Mouse (Mus musculus): ENCODE results near the gene Frg2f1. TPM values are rescaled to one million over a fixed set of nuclear protein-coding genes. Genes with fewer than 3 reads are reported as not detected.
"Not testable (repeated sequence)": the region's sequence is repeated elsewhere in the genome, so short reads cannot be mapped to it uniquely, and the experiment has no call there.

The Frg2f1 gene
- polyA plus RNA-seq, 1 experiment from 2014 or later: 4.3 TPM

- Histone ChIP-seq H3K4me3 (ENCODE audit: low read depth, low read length) (no peak overlapping the region), H3K9me3 (ENCODE audit: low read length) (peaks cover 3% of the 10 kb centered on the region; the same call in 1 of the 2 replicates), H3K27me3 (ENCODE audit: insufficient read depth, low read length) (no peaks in the 10 kb centered on the region), H3K4me2 (ENCODE audit: low read depth, low read length) (no peak overlapping the region), H3K27ac (ENCODE audit: low read depth) (no peak overlapping the region), H3K9ac (replicated peaks) (no peak overlapping the region), H3K4me1 (ENCODE audit: insufficient read depth) (no peaks in the 10 kb centered on the region), H3K36me3 (replicated peaks; ENCODE audit: insufficient read depth, low read length) (no peaks in the 10 kb centered on the region)
- no peak for DNase-seq
- no peak for ATAC-seq
- TF ChIP-seq EP300 (IDR thresholded peaks at IDR 0.05; ENCODE audit: low read depth) (no peak), CTCF (IDR thresholded peaks at IDR 0.05; ENCODE audit: low read depth) (no peak)
Observed at GRCm38 (mm10) chr4:119563136-119563535, 23.8 kb upstream of the Frg2f1 start.

DNA sequence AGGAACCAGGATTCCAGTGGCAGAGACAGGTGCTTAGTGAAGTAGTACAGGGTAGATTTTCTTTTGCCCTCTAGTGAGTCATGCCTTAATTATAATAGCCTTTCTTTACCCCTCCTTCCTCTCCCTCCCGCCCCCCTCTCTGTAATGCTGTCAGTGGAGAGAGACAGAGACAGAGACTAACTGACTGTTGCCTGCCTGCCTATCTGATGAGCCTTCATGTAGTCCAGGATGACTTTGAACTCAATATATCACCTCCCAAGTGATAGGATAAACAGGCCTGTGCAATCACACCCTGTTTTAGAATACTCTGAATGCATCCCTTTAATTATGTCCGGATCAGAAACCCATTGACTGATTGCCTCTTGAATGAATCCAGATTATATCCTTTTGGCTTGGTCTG, 16.1 kb upstream of the Frg2f1 start:
- H3K4me1 ChIP-seq (ENCODE audit: insufficient read depth): peaks cover 6% of the 10 kb centered on the region
- no peak overlapping the region for H3K4me2 ChIP-seq (ENCODE audit: low read depth, low read length)
- no peaks in the 10 kb centered on the region for H3K36me3 ChIP-seq (replicated peaks; ENCODE audit: insufficient read depth, low read length)
- H3K9me3 ChIP-seq (ENCODE audit: low read length): no peaks in the 10 kb centered on the region
- no peak for ATAC-seq
- H3K9ac ChIP-seq (replicated peaks): no peak overlapping the region
- no peak for DNase-seq
- no peaks in the 10 kb centered on the region for H3K27me3 ChIP-seq (ENCODE audit: insufficient read depth, low read length)
- no peak overlapping the region for H3K4me3 ChIP-seq (ENCODE audit: low read depth, low read length)
- no peak overlapping the region for H3K27ac ChIP-seq (ENCODE audit: low read depth)
- TF ChIP-seq EP300 (IDR thresholded peaks at IDR 0.05; ENCODE audit: low read depth): no peak
- 82% methylated on average over 2 of the region's 2 CpGs for WGBS (ENCODE audit: insufficient replicate concordance)

DNA sequence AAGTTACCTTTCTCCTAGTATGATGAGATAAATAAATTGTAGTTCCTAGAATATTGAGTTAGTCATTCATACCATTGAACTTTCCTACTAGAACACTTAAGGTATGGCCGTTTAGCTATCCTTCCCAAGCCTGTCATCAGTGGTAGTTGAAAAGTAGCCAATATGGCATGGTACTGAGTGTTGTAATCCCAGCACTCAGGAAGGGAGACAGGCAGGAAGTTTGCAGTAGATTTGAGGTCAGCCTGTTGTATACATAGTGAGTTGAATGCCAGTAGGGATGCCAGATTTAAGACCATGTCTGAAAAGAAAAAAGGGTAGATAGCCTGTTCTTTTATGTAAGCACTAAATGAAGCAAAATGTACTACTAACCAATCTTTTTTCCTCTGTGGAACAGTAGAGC, 11.5 kb upstream of the Frg2f1 start:
- H3K36me3 ChIP-seq (replicated peaks; ENCODE audit: insufficient read depth, low read length): no peaks in the 10 kb centered on the region
- no peak for DNase-seq
- TF ChIP-seq CTCF (IDR thresholded peaks at IDR 0.05; ENCODE audit: low read depth) (no peak), EP300 (IDR thresholded peaks at IDR 0.05; ENCODE audit: low read depth) (no peak)
- H3K4me1 ChIP-seq (ENCODE audit: insufficient read depth): peaks cover 13% of the 10 kb centered on the region
- 39% methylated on average over 1 of the region's 1 CpGs for WGBS (ENCODE audit: insufficient replicate concordance)
- no peaks in the 10 kb centered on the region for H3K27me3 ChIP-seq (ENCODE audit: insufficient read depth, low read length)
- H3K4me3 ChIP-seq (ENCODE audit: low read depth, low read length): no peak overlapping the region
- ATAC-seq: peak; percentile 76
- H3K9ac ChIP-seq (replicated peaks): no peak overlapping the region
- no peak overlapping the region for H3K27ac ChIP-seq (ENCODE audit: low read depth)
- H3K9me3 ChIP-seq (ENCODE audit: low read length): no peaks in the 10 kb centered on the region
- H3K4me2 ChIP-seq (ENCODE audit: low read depth, low read length): no peak overlapping the region

DNA sequence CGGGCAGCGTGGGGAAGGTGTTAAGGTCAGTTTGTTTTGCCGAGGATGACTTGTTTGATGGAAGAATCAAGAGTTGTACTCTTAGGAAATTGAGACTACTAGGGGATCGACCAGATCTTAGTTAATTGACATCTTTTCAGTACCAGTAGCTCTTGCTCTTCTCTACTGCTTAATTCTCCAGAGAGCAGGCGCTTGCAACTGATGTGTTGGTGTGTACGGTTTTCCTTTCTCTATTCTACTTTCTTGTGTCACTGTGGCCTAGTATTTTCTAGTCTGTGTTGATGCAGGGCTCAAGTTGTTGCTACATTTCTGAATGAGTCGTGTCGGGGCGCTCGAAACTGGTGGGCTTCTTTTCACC, 1.2 kb upstream of the Frg2f1 start:
- no peaks in the 10 kb centered on the region for H3K36me3 ChIP-seq (replicated peaks; ENCODE audit: insufficient read depth, low read length)
- peaks cover 27% of the 10 kb centered on the region for H3K4me1 ChIP-seq (ENCODE audit: insufficient read depth)
- H3K9ac ChIP-seq (replicated peaks): peak overlapping the region; percentile 87
- H3K4me2 ChIP-seq (ENCODE audit: low read depth, low read length): peak overlapping the region; percentile 88
- no peaks in the 10 kb centered on the region for H3K9me3 ChIP-seq (ENCODE audit: low read length)
- H3K27me3 ChIP-seq (ENCODE audit: insufficient read depth, low read length): no peaks in the 10 kb centered on the region
- no peak for DNase-seq
- ATAC-seq: no peak
- WGBS (ENCODE audit: insufficient replicate concordance): 11% methylated on average over 10 of the region's 10 CpGs
- TF ChIP-seq CTCF (IDR thresholded peaks at IDR 0.05; ENCODE audit: low read depth) (no peak), EP300 (IDR thresholded peaks at IDR 0.05; ENCODE audit: low read depth) (no peak)
- peak overlapping the region; percentile 80 for H3K4me3 ChIP-seq (ENCODE audit: low read depth, low read length)
- H3K27ac ChIP-seq (ENCODE audit: low read depth): peak overlapping the region; percentile 92

- Histone ChIP-seq H3K36me3 (replicated peaks; ENCODE audit: insufficient read depth, low read length) (no peaks in the 10 kb centered on the region), H3K9ac (replicated peaks) (peak overlapping the region; percentile 87), H3K4me2 (ENCODE audit: low read depth, low read length) (peak overlapping the region; percentile 88), H3K27me3 (ENCODE audit: insufficient read depth, low read length) (no peaks in the 10 kb centered on the region), H3K4me1 (ENCODE audit: insufficient read depth) (peaks cover 27% of the 10 kb centered on the region), H3K27ac (ENCODE audit: low read depth) (peak overlapping the region; percentile 92), H3K4me3 (ENCODE audit: low read depth, low read length) (peak overlapping the region; percentile 80), H3K9me3 (ENCODE audit: low read length) (no peaks in the 10 kb centered on the region)
- no peak for TF ChIP-seq CTCF (IDR thresholded peaks at IDR 0.05; ENCODE audit: low read depth)
- TF ChIP-seq EP300 (IDR thresholded peaks at IDR 0.05; ENCODE audit: low read depth): no peak
- peak; percentile 59 for ATAC-seq
- peak; percentile 59 for DNase-seq
- WGBS (ENCODE audit: insufficient replicate concordance): under 1% methylated on average over 43 of the region's 76 CpGs
Observed at GRCm38 (mm10) chr4:119539836-119540532, 655 bp upstream of the Frg2f1 start.

DNA sequence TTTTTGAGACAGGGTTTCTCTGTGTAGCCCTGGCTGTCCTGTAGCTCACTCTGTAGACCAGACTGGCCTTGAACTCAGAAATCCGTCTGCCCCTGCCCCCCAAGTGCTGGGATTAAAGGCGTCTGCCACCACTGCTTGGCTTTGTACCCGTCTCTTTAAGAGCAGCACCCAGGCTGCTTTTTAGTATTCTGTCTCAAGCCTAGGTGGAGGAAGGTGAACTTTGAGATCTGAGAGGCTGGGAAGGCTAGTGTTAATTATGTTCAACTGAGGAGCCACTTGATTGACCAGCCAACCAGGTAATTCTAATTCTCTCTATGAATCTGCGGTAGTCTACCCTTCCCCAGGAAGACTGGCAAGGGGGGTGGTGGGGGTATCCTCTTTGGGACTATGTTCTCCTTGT, 1.9 kb downstream of the Frg2f1 start:
- no peak overlapping the region for H3K4me3 ChIP-seq (ENCODE audit: low read depth, low read length)
- H3K4me1 ChIP-seq (ENCODE audit: insufficient read depth): peaks cover 27% of the 10 kb centered on the region
- H3K9ac ChIP-seq (replicated peaks): no peak overlapping the region
- no peaks in the 10 kb centered on the region for H3K9me3 ChIP-seq (ENCODE audit: low read length)
- H3K4me2 ChIP-seq (ENCODE audit: low read depth, low read length): no peak overlapping the region
- ATAC-seq: no peak
- no peaks in the 10 kb centered on the region for H3K27me3 ChIP-seq (ENCODE audit: insufficient read depth, low read length)
- TF ChIP-seq CTCF (IDR thresholded peaks at IDR 0.05; ENCODE audit: low read depth): no peak
- TF ChIP-seq EP300 (IDR thresholded peaks at IDR 0.05; ENCODE audit: low read depth): no peak
- H3K36me3 ChIP-seq (replicated peaks; ENCODE audit: insufficient read depth, low read length): no peaks in the 10 kb centered on the region
- DNase-seq: no peak
- 78% methylated on average over 4 of the region's 4 CpGs for WGBS (ENCODE audit: insufficient replicate concordance)
- no peak overlapping the region for H3K27ac ChIP-seq (ENCODE audit: low read depth)

DNA sequence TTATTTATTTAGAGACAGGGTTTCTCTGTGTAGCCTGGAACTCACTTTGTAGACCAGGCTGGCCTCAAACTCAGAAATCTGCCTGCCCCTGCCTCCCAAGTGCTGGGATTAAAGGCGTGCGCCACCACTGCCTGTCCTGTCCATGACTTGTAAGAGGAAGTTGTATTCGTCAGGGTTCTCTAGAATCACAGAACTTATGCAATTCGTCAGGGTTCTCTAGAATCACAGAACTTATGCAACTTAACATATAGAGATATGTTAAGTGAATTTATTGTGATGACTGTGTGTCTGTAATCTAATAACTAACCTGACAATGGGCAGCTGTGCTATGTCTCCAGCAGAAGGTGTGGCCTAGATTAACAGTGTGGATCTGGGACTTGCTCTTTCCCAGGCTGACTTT, 2.7 kb downstream of the Frg2f1 start, which contains the start of gene Foxj3:
Foxj3 (plus strand) TSS at position 390 of the 400 bp plus-strand sequence.
- WGBS (ENCODE audit: insufficient replicate concordance): 61% methylated on average over 4 of the region's 4 CpGs
- not testable (repeated sequence) for H3K4me2 ChIP-seq (ENCODE audit: low read depth, low read length); ATAC-seq; H3K27ac ChIP-seq (ENCODE audit: low read depth); H3K36me3 ChIP-seq (replicated peaks; ENCODE audit: insufficient read depth, low read length); H3K27me3 ChIP-seq (ENCODE audit: insufficient read depth, low read length); H3K4me3 ChIP-seq (ENCODE audit: low read depth, low read length); H3K9me3 ChIP-seq (ENCODE audit: low read length); H3K9ac ChIP-seq (replicated peaks); DNase-seq
- peaks cover 27% of the 10 kb centered on the region for H3K4me1 ChIP-seq (ENCODE audit: insufficient read depth)
